Mouse (Mus musculus): ENCODE results near the gene Nkapl.

The Nkapl gene

DNA sequence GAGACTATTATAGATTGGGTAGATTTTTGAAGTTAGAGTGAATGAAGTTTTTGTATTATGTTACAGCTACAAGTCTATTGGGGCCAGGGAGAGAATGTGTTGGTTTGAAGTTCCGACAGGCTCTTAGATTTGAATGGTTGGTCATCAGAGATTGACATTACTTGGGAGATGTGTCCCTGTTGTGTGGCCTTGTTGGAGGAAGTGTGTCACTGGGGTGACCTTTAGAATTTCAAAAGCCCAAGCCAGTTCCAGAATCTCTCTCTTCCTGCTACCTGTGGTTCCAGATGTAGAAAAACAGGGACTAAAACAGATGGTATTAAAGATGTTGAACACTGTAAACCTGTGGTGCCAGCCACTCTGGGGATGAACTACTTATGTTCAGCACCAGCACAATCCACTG, 40.7 kb downstream of the Nkapl start:
- in situ Hi-C loops (cut with MboI) = no loop called here

DNA sequence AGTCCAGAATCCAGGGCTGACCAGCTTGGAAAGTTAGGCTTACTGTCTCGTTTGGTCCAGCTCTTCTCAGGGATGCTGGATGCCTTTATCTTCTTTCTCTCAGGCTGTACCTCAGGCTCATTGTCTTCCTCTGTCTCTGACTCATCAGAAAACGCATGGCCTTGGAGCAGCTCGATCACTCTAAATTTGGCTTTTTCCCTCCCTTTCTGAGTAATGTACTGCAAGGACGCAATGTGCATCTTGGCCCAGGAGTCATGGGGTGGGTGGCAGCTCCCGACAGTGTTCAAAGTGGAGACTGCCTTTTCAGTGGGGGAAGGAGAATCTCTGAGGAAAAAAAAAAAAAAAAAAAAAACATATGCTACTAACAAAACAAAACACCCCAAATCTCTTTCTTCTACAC, 45.0 kb downstream of the Nkapl start:
- in situ Hi-C loops (cut with MboI) = loop anchor here (25.0 kb wide), 1 partner anchor 289 kb away; the partner anchor contains the start of genes Hist1h2ai, Hist1h2bl, Hist1h2bm and Hist1h3h

DNA sequence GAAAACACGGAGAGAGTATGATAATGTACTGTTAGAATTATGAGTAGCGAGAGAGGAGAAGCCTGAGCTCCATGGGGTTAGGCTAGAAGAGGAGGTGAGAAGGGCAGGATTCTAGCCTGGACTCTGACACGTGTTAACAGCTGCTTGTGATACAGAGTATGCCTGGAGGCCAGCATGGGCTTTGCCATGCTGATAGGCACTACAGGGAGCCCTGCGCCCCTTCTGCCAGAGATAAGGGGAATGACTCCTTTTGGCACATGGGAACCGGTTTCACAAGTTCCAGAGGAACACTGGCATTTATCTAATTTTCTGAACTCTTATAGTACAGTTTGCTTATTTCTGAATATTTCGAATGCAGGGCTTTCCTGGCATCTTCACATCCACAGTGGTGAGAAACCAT, 49.4 kb downstream of the Nkapl start:
- in situ Hi-C loops (cut with MboI) = loop anchor here (25.0 kb wide), 1 partner anchor 293 kb away; the partner anchor contains the start of genes Hist1h2ai, Hist1h2bl, Hist1h2bm and Hist1h3h

DNA sequence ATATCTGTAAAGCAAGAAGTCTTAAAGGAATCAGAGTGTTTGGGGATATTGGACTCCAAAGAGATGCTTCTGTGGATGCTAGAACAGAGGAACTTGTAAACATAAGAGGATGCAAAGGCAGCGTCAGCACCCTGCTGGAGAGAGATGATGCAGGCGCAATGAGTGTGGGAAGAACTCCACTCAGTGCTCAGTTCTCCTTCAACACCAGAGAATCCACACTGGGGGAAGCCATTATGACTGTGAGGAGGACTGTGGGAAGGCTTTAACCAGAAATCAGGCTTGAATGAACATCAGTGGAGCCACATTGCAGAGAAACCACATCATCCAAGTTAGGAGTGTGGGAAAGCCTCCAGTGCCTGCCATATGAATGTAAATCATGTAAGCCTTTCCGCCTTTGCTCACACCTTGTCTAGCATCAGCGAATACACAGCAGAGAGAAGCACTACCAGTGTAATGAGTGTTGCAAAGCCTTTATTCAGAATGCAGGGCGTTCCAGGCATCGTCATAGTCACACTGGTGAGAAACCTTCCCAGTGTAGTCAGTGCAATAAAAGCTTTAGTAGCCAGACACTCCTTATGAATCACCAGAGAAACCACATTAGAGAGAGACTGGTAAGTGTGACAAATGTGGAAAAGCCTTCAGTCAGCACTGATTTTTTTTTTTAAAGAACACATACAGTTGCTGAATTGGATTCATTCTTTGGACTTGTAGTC, 50.9 kb downstream of the Nkapl start:
- in situ Hi-C loops (cut with MboI) = loop anchor here (25.0 kb wide), 1 partner anchor 295 kb away; the partner anchor contains the start of genes Hist1h2ai, Hist1h2bl, Hist1h2bm and Hist1h3h

Data from mature B cell (primary cell).